Mouse (Mus musculus): ENCODE results near the gene Cracr2b. TPM values are rescaled to one million over a fixed set of nuclear protein-coding genes. Genes with fewer than 3 reads are reported as not detected.

Cracr2b gene
- total and polyA plus RNA-seq, 3 experiments, result 0.73 to 6.9 TPM; not detected in 1

- TF ChIP-seq MAZ (IDR thresholded peaks at IDR 0.05; ENCODE audit: low read depth, low read length), result no peak; the same call in 1 of the 2 replicates
- TF ChIP-seq HCFC1 (IDR thresholded peaks at IDR 0.05; ENCODE audit: low read depth, low read length), result no peak
- no peak for TF ChIP-seq ZMIZ1 (IDR thresholded peaks at IDR 0.05; ENCODE audit: low read depth, low read length)
- TF ChIP-seq SMC3 (IDR thresholded peaks at IDR 0.05; ENCODE audit: low read depth, low read length), result peak; percentile 38
- no peak for TF ChIP-seq ZNF384 (IDR thresholded peaks at IDR 0.05; ENCODE audit: low read depth, low read length)
- TF ChIP-seq GABPA (IDR thresholded peaks at IDR 0.05; ENCODE audit: low read depth, low read length), result no peak
- no peak for TF ChIP-seq JUND (IDR thresholded peaks at IDR 0.05; ENCODE audit: low read depth, low read length)
- TF ChIP-seq SIN3A (IDR thresholded peaks at IDR 0.05; ENCODE audit: low read length), result no peak
- no peak for TF ChIP-seq POLR2AphosphoS2 (IDR thresholded peaks at IDR 0.05; ENCODE audit: low read length)
- no peak for TF ChIP-seq NRF1 (IDR thresholded peaks at IDR 0.05; ENCODE audit: insufficient read depth, low read depth, low read length, poor library complexity, severe bottlenecking)
- no peak for TF ChIP-seq ELF1 (IDR thresholded peaks at IDR 0.05; ENCODE audit: low read depth, low read length)
- no peak for TF ChIP-seq EP300 (IDR thresholded peaks at IDR 0.05; ENCODE audit: low read depth in 1 of 2, low read length in 2 of 2)
- no peak for TF ChIP-seq MAX (IDR thresholded peaks at IDR 0.05; ENCODE audit: low read length)
- no peak for TF ChIP-seq MEF2A (IDR thresholded peaks at IDR 0.05; ENCODE audit: extremely low read depth, insufficient replicate concordance, low read depth, low read length, poor library complexity, severe bottlenecking)
- TF ChIP-seq ZKSCAN1 (IDR thresholded peaks at IDR 0.05; ENCODE audit: low read depth, low read length), result no peak
- TF ChIP-seq MAFK (IDR thresholded peaks at IDR 0.05; ENCODE audit: borderline replicate concordance, low read depth, low read length), result no peak
- no peak for TF ChIP-seq POLR2A (IDR thresholded peaks at IDR 0.05; ENCODE audit: control insufficient read depth in 1 of 2, insufficient read depth in 1 of 2, low read depth in 1 of 2, low read length in 2 of 2, poor library complexity in 1 of 2)
- TF ChIP-seq KAT2A (conservative IDR thresholded peaks at IDR 0.05; ENCODE audit: low read depth, low read length), result no peak
- peak; percentile 53 for TF ChIP-seq RAD21 (IDR thresholded peaks at IDR 0.05; ENCODE audit: low read depth, low read length)
- no peak for TF ChIP-seq POLR2AphosphoS5 (IDR thresholded peaks at IDR 0.05; ENCODE audit: borderline replicate concordance, low read depth, low read length)
- TF ChIP-seq CTCF (IDR thresholded peaks at IDR 0.05 in 2 of 3, conservative IDR thresholded peaks at IDR 0.05 in 1 of 3; ENCODE audit: control insufficient read depth in 1 of 3, insufficient read depth in 1 of 3, low read depth in 2 of 3, low read length in 3 of 3, poor library complexity in 1 of 3, severe bottlenecking in 1 of 3), result peak; percentile 55 to 86 (median 63); a peak in 5 of 6 replicates
- no peak for TF ChIP-seq MXI1 (IDR thresholded peaks at IDR 0.05; ENCODE audit: low read depth, low read length)
- no peak for TF ChIP-seq USF2 (IDR thresholded peaks at IDR 0.05; ENCODE audit: borderline replicate concordance in 1 of 2, insufficient read depth in 1 of 2, low read depth in 1 of 2, low read length in 2 of 2)
- no peak for TF ChIP-seq MYC (IDR thresholded peaks at IDR 0.05; ENCODE audit: low read depth, low read length)
- no peak for TF ChIP-seq TCF12 (IDR thresholded peaks at IDR 0.05; ENCODE audit: low read depth, low read length)
- TF ChIP-seq TBP (IDR thresholded peaks at IDR 0.05; ENCODE audit: low read depth, low read length), result no peak
- 0 out of 2 replicates have a peak, but pooled peaks have one; percentile 2 for TF ChIP-seq ZC3H11A (IDR thresholded peaks at IDR 0.05; ENCODE audit: low read depth, low read length)
- TF ChIP-seq RCOR1 (IDR thresholded peaks at IDR 0.05; ENCODE audit: low read depth, low read length), result no peak
- no peak for TF ChIP-seq ETS1 (IDR thresholded peaks at IDR 0.05; ENCODE audit: low read depth, low read length)
- TF ChIP-seq E2F4 (IDR thresholded peaks at IDR 0.05; ENCODE audit: borderline replicate concordance, low read depth, low read length), result no peak
- no peak for TF ChIP-seq MYB (IDR thresholded peaks at IDR 0.05; ENCODE audit: low read depth, low read length)
- no peak for TF ChIP-seq NELFE (IDR thresholded peaks at IDR 0.05; ENCODE audit: low read depth, low read length)
- no peak for TF ChIP-seq CHD2 (IDR thresholded peaks at IDR 0.05; ENCODE audit: low read length)
- no peaks in the 10 kb centered on the region for H3K9me3 ChIP-seq (replicated peaks; ENCODE audit: insufficient read depth, low read length)
- H3K4me1 ChIP-seq (ENCODE audit: control insufficient read depth in 1 of 2, insufficient read depth in 2 of 2, low read length in 2 of 2), result peaks cover 0 to 6% of the 10 kb centered on the region in 2 experiments; a peak in 1 of 4 replicates
- H3K36me3 ChIP-seq (ENCODE audit: control insufficient read depth in 1 of 2, insufficient read depth in 2 of 2, low read length in 2 of 2), result no peaks in the 10 kb centered on the region
- no peak overlapping the region for H3K9ac ChIP-seq (ENCODE audit: control insufficient read depth, low read depth, low read length, poor library complexity, severe bottlenecking)
- DNase-seq (ENCODE audit: low read depth, low spot score), result peak; percentile 53
- no peaks in the 10 kb centered on the region; the same call in 1 of the 2 replicates for H3K79me2 ChIP-seq (ENCODE audit: control insufficient read depth, insufficient read depth, low read length, poor library complexity)
- no peaks in the 10 kb centered on the region for H3K27me3 ChIP-seq (ENCODE audit: control insufficient read depth in 1 of 2, insufficient read depth in 2 of 2, low read length in 2 of 2)
- no peak overlapping the region for H3K27ac ChIP-seq (ENCODE audit: control insufficient read depth, low read depth, low read length)
- no peak overlapping the region for H3K4me3 ChIP-seq (ENCODE audit: control insufficient read depth in 1 of 2, insufficient read depth in 1 of 2, low read depth in 2 of 2, low read length in 2 of 2)
These were observed 2.8 kb upstream of the Cracr2b start for GRCm38 (mm10) chr7:141457986-141458660.
